Mouse (Mus musculus) right cerebral cortex, postnatal 4 days (tissue): ENCODE measurements around the gene Tbc1d21.

Source experiments
- DNase-seq: peaks from one replicate; pipeline ENCODE4 v3.0.0-alpha.2; 2022

Tbc1d21 gene

DNA sequence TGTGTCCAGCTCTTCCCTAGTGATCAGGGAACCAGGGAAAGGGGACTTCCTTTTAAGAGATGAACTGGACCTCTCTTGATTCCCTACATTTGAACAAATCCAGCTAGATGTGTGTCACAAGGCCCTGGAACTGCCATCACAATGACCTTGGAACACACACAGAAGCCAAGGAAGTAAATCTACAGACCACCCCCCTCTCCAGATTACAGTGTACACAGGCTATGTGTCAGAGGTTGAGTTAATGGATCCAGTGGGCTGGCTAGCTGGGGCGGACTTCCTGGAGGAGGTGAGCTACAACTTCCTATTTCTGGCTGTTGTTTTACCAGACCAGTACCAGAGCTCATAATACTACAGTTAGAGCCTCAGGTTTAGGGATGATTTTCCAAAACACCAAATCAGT lies at the start of gene Tbc1d21:
Tbc1d21 (minus strand) TSS at position 101 of the 400 bp plus-strand sequence.
- no peak for DNase-seq

DNA sequence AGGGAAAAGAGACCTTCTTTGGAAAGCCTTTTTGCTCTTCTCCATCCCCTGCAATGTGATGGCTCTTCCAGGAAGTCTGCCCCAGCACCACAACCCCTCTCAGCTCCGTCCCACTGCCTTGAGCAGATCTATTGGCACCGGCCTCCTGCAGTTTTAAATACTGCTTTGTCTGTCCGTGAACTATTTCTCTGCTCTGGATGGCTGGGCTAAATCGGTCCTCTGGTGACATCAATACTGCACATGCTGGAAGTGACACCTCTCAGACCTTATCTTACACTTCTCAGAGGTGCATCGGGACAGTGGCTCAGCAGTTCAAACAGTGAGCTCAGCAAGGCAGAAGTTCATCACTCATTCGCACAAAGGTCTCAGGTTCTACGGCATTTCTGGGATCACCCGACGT lies 41.3 kb upstream of the Tbc1d21 start:
- no peak for DNase-seq

DNA sequence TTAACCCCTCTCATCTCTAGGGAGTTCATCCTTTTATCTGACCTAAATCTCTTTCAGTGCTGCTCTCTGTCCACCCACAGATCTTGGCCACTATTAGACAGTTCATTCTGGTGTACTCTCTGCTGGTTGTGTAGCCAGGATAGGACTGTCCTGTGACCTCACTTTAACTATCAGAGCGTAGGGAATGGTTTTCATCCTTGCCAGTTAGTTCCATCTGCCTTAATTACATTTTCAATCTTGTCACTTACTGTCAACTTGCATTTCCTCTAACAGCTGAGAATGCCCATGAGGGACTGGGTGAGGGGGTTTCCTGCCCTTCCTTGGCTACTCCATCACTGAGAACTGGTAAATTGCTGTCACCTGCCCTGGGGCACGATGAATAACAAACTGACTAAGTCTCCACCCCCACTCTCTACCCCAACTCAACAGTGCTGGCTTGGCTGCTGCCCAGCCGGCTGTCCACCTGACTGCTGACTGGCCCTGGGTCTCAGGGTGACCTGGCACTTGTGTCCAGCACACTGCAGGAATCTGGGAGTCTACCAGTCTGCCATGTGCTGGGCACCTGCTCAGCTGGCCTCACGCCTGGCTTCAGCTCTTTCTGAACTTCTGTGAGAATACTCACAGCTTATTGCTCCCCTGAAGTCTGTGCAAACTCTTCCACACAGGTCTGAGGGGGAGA lies 39.9 kb upstream of the Tbc1d21 start:
- DNase-seq: peak; percentile 13

DNA sequence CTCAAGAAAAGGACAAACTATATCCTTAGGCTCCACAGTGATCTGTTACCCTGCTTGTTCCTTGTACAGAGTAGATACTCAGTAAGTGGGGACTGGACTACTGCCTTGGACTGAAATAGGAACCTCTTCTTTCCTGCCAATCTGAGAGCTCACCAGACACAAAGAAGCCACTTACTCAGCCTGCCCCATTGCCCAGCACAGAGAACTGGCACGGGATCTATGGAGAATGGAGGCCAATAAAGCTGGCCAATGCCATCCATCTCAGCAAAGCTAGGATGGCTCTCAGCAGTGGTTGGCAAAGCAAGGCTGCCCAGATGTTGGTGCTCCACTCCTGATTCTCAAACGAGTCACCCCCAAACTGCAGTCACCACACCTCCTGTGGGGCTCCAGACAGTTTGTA lies 39.0 kb upstream of the Tbc1d21 start:
- DNase-seq: no peak

DNA sequence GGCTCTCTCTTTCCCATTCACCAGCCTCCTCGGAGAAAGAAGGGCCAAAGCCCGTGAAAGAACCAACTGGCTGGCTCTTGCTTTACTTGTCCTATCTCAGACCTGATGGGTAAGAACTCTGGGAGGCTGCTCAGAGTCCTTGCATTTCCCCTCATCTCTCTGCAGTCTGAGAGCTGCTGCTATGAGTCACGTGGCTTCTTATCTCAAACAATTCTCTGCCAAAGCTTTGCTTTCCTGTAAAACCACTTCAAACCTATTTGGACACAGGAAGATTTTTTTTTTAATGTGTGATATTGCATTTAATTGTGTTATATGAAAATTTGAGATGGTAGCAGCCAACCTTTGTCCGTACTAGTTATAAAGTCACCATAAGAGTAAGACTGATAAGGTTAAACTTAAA lies 34.2 kb upstream of the Tbc1d21 start:
- DNase-seq: no peak

DNA sequence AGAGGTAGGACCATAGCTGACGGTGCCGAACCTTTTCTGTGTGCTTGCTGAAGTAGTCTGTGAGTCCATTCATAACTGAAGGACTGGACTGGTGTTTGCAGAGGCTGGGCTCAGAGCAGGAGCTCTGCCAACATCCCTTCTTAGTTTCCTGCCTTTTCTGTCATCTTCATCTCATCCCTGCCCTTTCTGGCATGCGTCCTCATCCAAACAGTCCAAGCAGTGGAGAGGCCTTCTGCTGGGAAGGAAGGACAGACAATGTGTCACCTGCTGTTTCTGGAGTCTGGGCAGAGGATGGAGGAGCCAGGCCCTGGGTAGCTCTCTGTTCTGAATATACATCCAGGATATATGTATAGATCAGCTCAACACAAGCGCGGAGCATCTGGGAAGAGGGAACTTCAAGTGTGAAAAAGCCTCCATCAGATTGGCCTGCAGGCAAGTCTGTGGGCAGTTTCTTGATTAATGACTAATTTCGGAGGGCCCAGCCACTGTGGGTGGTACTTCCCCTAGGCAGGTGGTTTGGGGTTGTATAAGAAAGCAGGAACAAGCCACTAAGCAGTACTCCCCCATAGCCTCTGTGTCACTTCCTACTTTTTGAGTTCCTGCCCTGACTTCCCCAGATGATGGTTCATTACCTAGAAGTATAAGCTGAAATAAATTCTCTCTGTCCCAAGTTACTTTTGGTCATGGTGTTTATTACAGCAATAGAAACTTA lies 31.3 kb upstream of the Tbc1d21 start:
- no peak for DNase-seq

DNA sequence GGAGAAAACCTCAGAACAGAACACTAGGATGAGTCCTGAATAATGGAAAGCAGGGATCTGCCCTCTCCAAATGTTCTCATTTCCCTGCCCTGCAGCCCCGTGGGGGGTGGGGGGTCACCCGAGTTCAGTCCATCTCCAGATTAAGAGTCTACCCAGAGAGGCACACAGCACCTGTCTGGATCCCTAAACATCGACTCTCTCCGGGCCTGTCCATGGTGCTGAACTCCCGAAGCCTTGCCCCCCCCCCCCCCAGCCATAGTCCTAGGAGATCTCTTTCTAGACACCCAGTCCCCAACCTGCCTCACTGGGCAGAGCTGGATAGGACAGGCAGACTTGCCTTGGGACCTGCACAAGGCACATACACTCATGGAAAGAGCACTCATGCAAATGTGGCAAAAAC lies 29.4 kb upstream of the Tbc1d21 start:
- DNase-seq: no peak

DNA sequence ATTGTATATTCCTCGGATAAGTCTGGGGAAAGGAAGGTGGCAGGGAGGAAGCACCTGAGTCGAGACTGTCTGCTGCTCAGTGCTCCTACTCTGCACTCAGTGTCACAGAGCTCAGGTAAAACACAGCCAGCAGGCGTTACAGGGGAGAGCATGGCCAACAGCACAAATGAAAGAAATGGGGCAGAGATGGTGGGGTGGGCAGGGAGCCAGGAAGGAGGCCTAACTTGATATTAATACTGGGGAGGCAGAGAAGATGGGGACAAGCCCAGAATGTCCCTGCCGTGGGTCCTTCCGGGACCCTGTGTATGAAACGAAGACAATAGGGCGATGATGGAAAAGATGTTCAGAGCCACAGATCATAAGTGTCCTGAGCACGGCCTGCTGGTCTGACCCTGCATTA lies 24.4 kb upstream of the Tbc1d21 start:
- DNase-seq: no peak

DNA sequence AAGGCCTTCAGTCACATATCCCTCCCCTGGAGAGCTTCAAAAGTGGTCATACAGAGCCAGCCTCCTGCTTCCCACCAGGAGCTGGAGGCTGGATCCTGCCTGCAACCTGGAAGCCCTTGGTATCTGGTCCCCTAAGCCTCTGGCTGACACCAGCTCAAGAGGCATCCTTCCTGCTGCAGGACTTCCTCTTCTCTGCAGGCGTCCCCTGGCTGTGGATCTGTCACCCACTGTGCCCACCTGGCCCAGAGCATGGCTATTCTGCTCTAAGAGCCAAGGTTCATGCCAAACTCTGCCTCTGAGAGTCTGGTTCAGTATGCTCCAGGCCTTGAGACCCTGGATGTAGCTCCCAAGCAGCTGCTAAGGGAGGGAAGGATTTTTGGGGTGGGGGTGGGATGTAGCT lies 23.6 kb upstream of the Tbc1d21 start:
- no peak for DNase-seq

DNA sequence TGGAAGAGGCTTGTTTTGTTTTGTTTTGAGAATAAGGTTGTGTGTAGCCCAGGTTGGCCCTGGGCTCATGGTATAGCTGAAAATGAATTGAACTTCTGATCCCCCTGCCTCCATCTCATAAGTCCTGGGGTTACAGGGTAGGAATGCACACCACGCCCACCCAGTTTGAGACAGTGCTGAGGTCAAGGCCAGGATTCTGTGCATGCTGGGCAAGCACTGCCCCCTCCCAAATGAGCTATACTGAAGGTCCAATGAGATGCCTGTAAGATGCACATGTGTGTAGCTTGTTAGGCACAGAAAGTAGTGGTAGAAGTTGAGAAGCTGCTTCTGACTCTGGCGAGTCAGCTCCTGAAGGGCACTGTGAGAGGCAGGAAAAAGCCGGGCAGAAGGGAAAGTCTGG lies 18.1 kb upstream of the Tbc1d21 start:
- no peak for DNase-seq

DNA sequence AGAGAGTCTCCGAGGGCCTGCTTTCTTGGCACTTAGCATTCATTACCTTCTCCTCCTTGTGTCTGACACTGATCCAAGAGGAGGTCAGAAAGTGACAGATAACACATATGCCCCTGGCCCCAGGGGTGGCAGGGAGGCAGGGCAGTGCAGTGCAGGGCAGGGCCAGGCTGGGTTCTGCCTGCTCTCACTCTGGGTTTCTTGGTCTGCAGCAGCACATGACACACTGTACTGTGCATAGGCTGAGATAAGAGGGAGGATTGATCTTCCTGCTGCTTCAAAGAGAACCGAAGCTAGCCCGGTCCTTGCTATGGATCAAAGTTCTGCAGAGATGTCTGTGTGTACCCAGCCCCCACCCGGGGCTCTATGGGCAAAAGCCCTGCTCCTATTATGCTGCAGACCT lies 8.6 kb upstream of the Tbc1d21 start:
- no peak for DNase-seq

DNA sequence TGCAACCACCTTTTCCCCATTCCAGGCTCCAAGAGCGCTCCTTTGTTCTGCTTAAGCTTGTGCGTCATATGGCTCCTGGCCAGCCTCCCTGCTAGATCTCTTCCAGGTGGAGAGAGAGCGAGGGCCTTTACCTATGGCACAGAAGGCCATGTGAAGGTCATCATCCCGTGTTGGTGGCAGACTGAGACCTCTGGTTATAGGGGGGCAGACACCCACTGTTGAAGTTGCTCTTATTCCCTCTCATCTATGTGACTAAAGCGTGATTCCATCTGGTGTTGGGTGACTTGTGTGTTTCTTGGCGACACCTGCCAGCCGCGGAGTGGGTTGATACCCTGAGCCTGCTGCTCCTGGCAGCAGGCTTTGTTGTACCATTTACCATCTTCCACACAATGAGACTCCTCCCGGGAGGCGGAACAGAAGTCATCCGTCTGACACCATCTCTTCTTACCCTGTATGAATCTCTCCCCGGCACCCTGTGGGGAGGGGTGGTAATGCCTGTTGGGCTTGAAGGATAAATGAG lies 3.7 kb upstream of the Tbc1d21 start:
- DNase-seq: peak; percentile 31

DNA sequence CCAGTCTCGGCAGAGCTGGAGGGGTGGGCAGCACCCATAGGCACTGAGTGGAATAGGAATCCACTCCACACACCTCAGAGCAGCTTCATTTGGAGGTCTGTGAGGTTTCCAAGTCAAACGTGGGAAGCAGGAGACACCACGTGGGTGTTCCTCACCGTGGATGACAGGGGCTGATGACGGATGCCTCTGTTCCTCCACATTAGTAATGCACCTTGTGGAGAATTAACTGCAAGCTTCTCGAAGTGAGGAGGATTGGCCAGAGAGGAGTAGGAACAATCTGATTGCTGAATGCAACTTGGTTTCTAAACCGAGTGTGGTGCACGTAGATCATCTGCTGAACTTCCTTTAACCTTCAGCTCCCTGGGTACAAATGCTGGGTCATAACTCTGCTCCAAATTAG lies 1.7 kb upstream of the Tbc1d21 start:
- DNase-seq: no peak

DNA sequence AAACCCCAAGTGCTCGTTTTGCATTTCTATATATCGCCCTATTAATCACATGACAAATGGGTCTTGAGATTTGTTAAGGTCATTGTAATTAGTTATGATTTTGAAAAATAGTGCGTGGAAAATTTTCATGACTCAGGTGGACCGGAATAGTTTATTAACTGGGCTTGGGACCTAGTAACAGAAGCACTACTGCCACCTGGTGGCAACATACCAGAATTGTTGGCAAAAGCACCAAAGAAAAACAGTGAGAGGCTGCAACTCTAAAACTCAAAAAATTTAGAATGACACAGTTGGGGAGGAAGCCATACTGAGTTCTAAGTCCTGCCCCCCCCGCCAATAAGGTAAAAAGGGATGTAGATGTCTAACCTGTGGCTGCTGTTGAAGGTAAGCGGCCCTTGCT lies 611 bp downstream of the Tbc1d21 start:
- DNase-seq: peak; percentile 16

DNA sequence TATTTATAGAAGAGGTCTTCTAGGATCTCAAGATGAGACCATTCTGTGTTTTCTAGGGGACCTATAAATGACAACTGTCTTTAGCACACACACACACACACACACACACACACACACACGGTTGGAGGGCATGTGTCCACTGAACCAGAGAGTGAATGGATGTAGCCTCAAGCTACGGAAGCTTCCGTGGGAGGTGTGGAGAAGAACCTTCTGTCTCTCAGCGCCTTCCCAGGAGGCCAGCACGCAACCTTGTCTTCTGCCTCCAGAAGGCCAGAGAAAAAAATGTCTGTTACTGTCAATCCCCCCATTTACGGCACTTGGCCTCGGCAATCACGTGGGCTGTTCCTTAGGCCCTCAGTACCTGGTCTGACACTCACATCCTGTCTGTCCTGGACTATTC lies 5.9 kb downstream of the Tbc1d21 start:
- no peak for DNase-seq

DNA sequence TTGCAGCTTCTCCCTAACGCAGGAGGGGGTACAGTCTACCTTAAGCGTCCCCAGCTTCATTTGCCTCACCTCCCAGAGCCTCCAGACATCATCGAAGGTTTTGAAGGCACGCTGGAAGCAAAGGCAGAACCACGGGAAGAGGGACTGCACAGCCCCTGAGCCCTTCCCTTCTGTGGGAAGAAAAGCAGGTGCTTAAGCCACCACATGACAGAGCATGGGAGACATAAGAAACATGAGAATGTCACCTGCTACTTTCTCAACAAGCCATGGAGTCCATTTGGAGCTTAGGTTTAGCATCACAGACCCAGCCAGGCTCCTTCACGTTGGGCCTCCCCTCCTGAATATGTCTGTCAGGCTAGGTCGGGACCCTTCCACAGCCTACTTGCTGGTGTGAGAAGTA lies 8.3 kb downstream of the Tbc1d21 start:
- no peak for DNase-seq

DNA sequence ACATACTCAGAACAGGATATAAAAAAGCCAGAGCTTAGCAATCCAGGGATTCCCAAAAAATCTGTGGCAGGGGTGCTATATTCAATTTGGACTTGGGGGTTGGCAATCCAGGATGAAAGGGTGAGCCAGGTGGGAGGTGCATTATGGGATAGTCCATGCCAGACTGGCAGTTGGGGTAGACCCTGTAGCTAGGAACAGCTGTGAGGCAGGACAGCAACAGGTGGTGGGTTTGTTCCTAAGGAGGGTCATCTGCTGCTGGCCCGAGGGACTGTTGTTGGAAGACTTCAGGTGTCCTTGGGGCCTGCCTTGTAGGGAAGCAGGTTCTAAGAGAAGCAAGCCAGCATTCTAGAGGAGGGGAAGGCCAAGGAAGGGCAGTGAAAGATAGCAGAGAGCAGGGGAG lies 8.9 kb downstream of the Tbc1d21 start:
- no peak for DNase-seq

DNA sequence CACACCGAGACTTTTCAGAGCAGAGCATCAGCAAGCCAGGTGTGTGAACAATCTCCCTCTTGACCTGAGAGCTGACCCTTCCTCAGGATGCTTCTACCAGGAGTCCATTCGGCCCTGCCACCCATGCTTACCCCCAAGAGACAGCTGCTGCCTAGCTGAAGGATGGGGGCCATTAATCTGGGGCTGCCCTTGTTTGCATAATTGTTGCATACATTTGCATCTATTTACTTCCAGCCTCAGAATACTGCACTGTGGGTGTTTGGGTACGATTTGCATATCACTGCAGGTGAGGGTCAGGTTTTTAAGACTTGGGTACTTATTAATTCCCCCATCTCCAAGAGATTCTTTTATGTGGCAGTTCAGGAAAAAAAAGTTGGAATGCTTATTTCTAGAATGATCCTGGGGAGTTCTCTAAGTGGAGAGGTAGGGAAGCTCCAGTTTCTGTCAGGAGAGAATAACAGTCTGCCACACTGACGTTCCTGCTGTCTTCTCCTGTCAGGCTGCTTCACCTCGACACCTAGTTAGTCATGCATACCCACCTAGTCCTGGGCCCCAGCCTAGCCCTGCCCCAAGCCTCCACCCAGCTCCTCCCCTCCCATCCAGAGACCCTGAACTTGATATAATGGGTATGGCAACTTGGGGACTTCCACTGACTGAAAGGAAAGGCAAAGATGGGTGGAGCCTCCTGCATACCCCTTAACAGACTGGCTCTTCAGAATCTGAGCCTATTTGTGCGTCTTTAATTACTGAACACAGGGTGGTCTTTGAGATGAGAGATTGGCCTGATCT lies 14.8 kb downstream of the Tbc1d21 start:
- no peak for DNase-seq

DNA sequence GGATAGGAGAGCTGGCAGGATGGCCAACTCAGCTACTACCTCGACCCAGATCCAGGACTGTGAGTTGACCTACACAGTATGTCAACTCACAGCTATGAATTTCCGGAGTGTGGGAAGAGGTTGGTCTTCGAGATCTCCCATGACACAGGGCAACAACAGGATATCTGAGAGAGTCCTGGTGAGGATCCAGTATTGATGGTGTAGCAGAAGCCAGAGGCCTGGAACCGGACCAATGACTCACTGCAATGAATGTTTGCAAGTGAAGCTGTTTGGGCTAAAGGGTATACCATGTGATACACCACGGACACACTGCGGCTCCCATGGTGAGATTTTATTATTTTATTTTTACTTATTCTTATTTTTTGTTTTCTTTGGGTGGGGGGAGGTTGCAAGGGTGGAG lies 15.6 kb downstream of the Tbc1d21 start:
- DNase-seq: no peak

DNA sequence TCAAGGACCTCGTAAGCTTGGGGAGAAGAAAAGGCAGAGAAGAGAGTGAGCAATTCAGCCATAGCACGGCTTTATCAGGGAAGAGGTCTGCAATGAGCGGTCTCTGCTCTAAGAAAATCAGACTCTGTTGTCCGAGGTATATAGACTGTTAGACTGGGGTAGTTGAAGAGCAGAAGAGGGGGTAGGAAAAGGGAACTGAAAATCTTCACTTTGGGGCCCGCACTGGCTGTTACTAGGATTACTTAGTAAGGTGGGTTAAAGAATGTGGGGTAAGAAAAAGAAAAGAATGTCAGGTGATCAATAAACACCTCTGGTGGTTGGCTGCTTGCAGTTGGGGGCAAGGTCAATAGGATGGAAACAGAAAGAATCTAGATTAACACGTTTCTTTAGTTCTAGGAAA lies 17.0 kb downstream of the Tbc1d21 start:
- no peak for DNase-seq

DNA sequence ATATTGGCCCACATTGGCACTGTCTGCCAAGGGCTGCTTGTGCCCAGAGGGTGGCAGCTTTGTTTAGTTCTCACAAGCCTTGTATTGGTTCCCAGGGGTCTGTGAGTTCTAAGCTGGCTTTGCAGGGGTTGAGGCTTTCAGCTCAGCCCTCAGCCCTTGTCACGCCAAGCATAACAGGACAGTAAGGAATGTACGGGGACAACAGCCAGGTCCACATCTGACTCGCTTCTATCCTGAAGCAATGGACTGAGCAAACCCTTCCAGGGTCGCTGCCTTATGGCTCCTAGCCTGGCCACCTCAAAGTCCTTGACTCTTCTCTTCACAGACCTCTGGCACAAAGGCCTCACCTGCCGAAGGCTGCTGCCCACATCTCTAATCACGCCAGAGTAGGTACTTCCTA lies 22.5 kb downstream of the Tbc1d21 start:
- DNase-seq: no peak

DNA sequence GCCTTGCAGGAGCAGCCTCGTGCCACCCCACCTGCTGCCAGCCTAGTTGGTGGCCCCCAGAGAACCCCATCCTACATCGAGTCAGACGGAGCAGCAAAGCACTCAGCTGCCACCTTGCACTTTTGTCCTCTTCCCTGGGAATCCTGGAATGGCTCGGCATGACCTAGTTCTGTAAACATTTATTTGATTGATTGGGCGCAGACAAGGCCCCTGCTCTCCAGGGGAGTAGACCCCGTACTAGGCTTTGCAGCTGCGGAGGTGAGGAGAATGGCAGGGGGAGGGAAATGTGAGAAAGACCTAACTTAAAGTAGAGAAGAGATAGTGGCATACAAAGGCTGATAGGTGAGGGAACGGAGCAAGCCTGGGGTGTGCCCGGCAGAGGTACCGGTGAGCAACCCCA lies 23.8 kb downstream of the Tbc1d21 start:
- DNase-seq: no peak

DNA sequence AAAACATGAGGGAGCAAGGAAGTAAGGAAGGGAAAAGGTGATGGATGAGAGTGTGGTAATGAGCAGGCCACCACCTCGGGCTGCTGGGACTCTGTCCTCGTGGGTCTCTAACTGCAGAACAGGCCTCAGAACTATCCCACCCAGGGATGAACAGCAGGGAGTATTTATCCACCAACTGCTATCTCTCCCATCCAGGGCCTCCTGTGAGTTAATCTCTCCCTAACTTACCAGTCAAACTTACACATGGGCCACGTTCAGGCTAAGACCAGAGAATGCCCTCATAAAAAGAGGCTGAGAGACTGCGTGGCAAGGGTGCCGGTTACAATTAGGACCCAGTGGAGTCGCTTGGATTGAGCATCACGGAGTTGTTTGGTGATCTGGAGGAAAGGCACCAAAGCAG lies 24.3 kb downstream of the Tbc1d21 start:
- no peak for DNase-seq

DNA sequence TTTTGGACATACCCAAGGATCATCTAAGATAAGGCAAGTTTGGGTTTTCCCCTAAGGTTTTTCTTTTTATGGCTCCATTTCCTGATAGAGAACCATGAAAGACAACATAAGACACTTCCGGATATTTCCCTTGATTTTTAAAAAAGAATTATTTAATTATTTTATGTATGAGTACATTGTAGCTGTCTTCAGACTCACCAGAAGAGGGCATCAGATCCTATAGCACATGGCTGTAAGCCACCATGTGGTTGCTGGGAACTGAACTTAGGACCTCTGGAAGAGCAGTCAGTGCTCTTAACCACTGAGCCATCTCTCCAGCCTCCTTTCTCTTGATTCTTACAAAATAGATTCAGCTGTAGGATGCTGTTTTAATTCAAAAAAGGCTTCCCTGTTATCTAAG lies 28.5 kb downstream of the Tbc1d21 start:
- no peak for DNase-seq
